Mouse (Mus musculus): ENCODE results near the gene Antxr2.

DNA sequence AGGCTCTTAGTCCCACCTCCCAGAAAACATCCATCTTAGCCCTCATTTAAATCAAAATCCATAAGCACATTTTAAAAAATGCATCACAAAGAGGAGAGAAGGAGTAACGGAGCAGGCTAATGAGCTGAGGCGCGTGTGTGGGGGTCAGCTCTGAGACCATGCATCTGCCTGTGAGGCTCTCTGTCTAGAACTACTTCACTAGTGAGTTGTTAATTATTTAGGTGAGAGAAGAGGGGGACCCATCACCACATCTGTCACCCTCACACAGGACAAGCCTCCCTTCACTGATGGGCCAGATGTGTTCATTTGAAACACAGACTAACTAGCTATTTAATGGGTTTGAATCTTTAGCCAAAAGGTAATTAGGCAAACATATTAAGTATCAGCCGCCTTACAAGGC lies 58.8 kb downstream of the Antxr2 start:
- TF ChIP-seq CTCF (IDR thresholded peaks at IDR 0.05; ENCODE audit: low read depth) (no peak), EP300 (optimal IDR thresholded peaks at IDR 0.05) (no peak)
